Mouse (Mus musculus) embryonic facial prominence, embryonic 11.5 days (tissue): Measurements from ENCODE around the gene Zc3h7b. TPM values are rescaled to one million over a fixed set of nuclear protein-coding genes. Genes with fewer than 3 reads are reported as not detected.
"Not testable (repeated sequence)": the region's sequence is repeated elsewhere in the genome, so short reads cannot be mapped to it uniquely, and the experiment has no call there.

ENCODE experiments used
- ATAC-seq: fragments of 200-750 bp; cut with Nextera tagmentation; replicated peaks from 2 replicates; pipeline ENCODE4 v1.8.0; 2017; ENCODE audit warnings: low read depth; ENCODE audit not compliant: insufficient number of reproducible peaks, low FRiP score, low TSS enrichment
- DNase-seq: peaks from one replicate; pipeline ENCODE4 v3.0.0-alpha.2; 2015; ENCODE audit warnings: low spot score
- H3K27ac ChIP-seq: fragments of 300-500 bp; sonication (generic); replicated peaks from 2 replicates; pipeline ENCODE4 v1.5.1; 2014; ENCODE audit warnings: mild to moderate bottlenecking, low read depth, low read length, control low read depth
- H3K27me3 ChIP-seq: fragments of 300-500 bp; sonication (generic); 2 replicates; pipeline ENCODE4 v1.6.1; 2014; ENCODE audit warnings: mild to moderate bottlenecking, low read length, moderate library complexity, mixed read lengths; ENCODE audit not compliant: control insufficient read depth, insufficient read depth
- H3K36me3 ChIP-seq: fragments of 300-500 bp; sonication (generic); replicated peaks from 2 replicates; pipeline ENCODE4 v1.6.1; 2014; ENCODE audit warnings: low read depth, mild to moderate bottlenecking, low read length, moderate library complexity, mixed read lengths; ENCODE audit not compliant: control insufficient read depth, insufficient read depth
- H3K4me1 ChIP-seq: fragments of 300-500 bp; sonication (generic); 2 replicates; pipeline ENCODE4 v1.6.1; 2014; ENCODE audit warnings: low read length, mixed read lengths; ENCODE audit not compliant: control insufficient read depth, insufficient read depth
- H3K4me2 ChIP-seq: fragments of 300-500 bp; sonication (generic); 2 replicates; pipeline ENCODE4 v1.6.1; 2014; ENCODE audit warnings: low read depth, mild to moderate bottlenecking, control low read depth, low read length, moderate library complexity
- H3K4me3 ChIP-seq: fragments of 300-500 bp; sonication (generic); 2 replicates; pipeline ENCODE4 v1.5.1; 2014; ENCODE audit warnings: low read depth, low read length, control low read depth
- H3K9ac ChIP-seq: fragments of 300-500 bp; sonication (generic); replicated peaks from 2 replicates; pipeline ENCODE4 v1.6.1; 2014; ENCODE audit warnings: mild to moderate bottlenecking, control low read depth, low read length
- H3K9me3 ChIP-seq: fragments of 300-500 bp; sonication (generic); replicated peaks from 2 replicates; pipeline ENCODE4 v1.6.1; 2016; ENCODE audit warnings: mild to moderate bottlenecking, low read length, inconsistent platforms, mixed read lengths; ENCODE audit not compliant: control insufficient read depth
- WGBS: fragments of 180-500 bp; shearing (Covaris S2); extraction: QIAGEN DNeasy Blood & Tissue Kit; methylation state at CpG from one replicate; pipeline ENCODE4 v1.1.7; 2014; 5-methylcytosine and 5-hydroxymethylcytosine counted together
- polyA plus RNA-seq: library from polyadenylated mRNA; unstranded; fragments of >200 nt; fragmentation: Nextera tagmentation; extraction: Ambion mirVana; gene quantifications from 2 replicates; pipeline ENCODE4 v1.2.1, GENCODE M21; 2014

The Zc3h7b gene
- 39.2 and 42.2 TPM in 2 replicates for polyA plus RNA-seq

GRCm38 (mm10) chr15:81744992-81745600 is at the start of gene Zc3h7b, which contains the start of gene Rangap1:
Zc3h7b (plus strand) TSS chr15:81745057.
Rangap1 (minus strand) TSS chr15:81745530.
- Histone ChIP-seq H3K4me2 (peak within 1 kb of the TSS; percentile 83), H3K36me3 (no peaks in the 10 kb centered on the region), H3K9me3 (no peaks in the 10 kb centered on the region), H3K4me1 (peaks cover 5% of the 10 kb centered on the region; the same call in 1 of the 2 replicates), H3K4me3 (peak within 1 kb of the TSS; percentile 94), H3K27ac (peak within 1 kb of the TSS; percentile 83), H3K27me3 (no peaks in the 10 kb centered on the region), H3K9ac (peak within 1 kb of the TSS; percentile 98)
- DNase-seq: peak; percentile 87
- WGBS: under 1% methylated on average over 56 of the region's 65 CpGs
- ATAC-seq: peak; percentile 79

- Histone ChIP-seq H3K9ac (no peak within 1 kb of the TSS), H3K36me3 (no peaks in the 10 kb centered on the region; the same call in 1 of the 2 replicates), H3K27me3 (peaks cover 29% of the 10 kb centered on the region), H3K4me1 (peaks cover 3% of the 10 kb centered on the region), H3K4me2 (no peak within 1 kb of the TSS), H3K27ac (no peak within 1 kb of the TSS), H3K4me3 (no peak within 1 kb of the TSS), H3K9me3 (no peaks in the 10 kb centered on the region)
- DNase-seq (no peak), ATAC-seq (no peak)
- WGBS: 45% methylated on average over 7 of the region's 7 CpGs
Measured at GRCm38 (mm10) chr15:81697175-81697574, 47.7 kb upstream of the Zc3h7b start, which contains the start of gene Chadl. Chadl (minus strand) TSS chr15:81697287.

GRCm38 (mm10) chr15:81697847-81698246 is 47.0 kb upstream of the Zc3h7b start:
- H3K4me2 ChIP-seq: no peak overlapping the region
- no peak overlapping the region for H3K9ac ChIP-seq
- ATAC-seq: no peak
- H3K4me3 ChIP-seq: no peak overlapping the region
- WGBS: 48% methylated on average over 3 of the region's 3 CpGs
- no peaks in the 10 kb centered on the region; the same call in 1 of the 2 replicates for H3K36me3 ChIP-seq
- no peaks in the 10 kb centered on the region for H3K9me3 ChIP-seq
- peaks cover 3% of the 10 kb centered on the region for H3K4me1 ChIP-seq
- peak; percentile 66 for DNase-seq
- H3K27me3 ChIP-seq: peaks cover 23% of the 10 kb centered on the region
- no peak overlapping the region for H3K27ac ChIP-seq

GRCm38 (mm10) chr15:81698532-81698931 is 46.3 kb upstream of the Zc3h7b start:
- H3K9ac ChIP-seq: no peak overlapping the region
- ATAC-seq: no peak
- no peak for DNase-seq
- peaks cover 16% of the 10 kb centered on the region for H3K27me3 ChIP-seq
- no peak overlapping the region for H3K4me3 ChIP-seq
- peaks cover 3% of the 10 kb centered on the region for H3K4me1 ChIP-seq
- H3K9me3 ChIP-seq: no peaks in the 10 kb centered on the region
- H3K27ac ChIP-seq: no peak overlapping the region
- 78% methylated on average over 2 of the region's 2 CpGs for WGBS
- H3K36me3 ChIP-seq: no peaks in the 10 kb centered on the region; the same call in 1 of the 2 replicates
- no peak overlapping the region for H3K4me2 ChIP-seq

- Histone ChIP-seq H3K9me3 (no peaks in the 10 kb centered on the region), H3K27ac (no peak overlapping the region), H3K4me1 (no peaks in the 10 kb centered on the region), H3K4me2 (no peak overlapping the region), H3K36me3 (peaks cover 8% of the 10 kb centered on the region), H3K4me3 (no peak overlapping the region), H3K27me3 (peaks cover 1% of the 10 kb centered on the region; the same call in 1 of the 2 replicates), H3K9ac (no peak overlapping the region)
- WGBS: 67% methylated on average over 2 of the region's 2 CpGs
- DNase-seq: no peak
- no peak for ATAC-seq
Measured at GRCm38 (mm10) chr15:81700161-81700560, 44.7 kb upstream of the Zc3h7b start.

GRCm38 (mm10) chr15:81700601-81701000 is 44.3 kb upstream of the Zc3h7b start:
- Histone ChIP-seq H3K36me3 (peaks cover 11% of the 10 kb centered on the region), H3K4me2 (no peak overlapping the region), H3K9me3 (no peaks in the 10 kb centered on the region), H3K27me3 (no peaks in the 10 kb centered on the region; the same call in 1 of the 2 replicates), H3K4me1 (no peaks in the 10 kb centered on the region), H3K27ac (no peak overlapping the region), H3K9ac (no peak overlapping the region), H3K4me3 (no peak overlapping the region)
- no peak for ATAC-seq
- WGBS: 79% methylated on average over 8 of the region's 8 CpGs
- no peak for DNase-seq

GRCm38 (mm10) chr15:81701350-81701749 is 43.5 kb upstream of the Zc3h7b start:
- WGBS: 80% methylated on average over 4 of the region's 4 CpGs
- not testable (repeated sequence) for ATAC-seq, H3K9ac ChIP-seq, DNase-seq, H3K9me3 ChIP-seq, H3K4me2 ChIP-seq, H3K27me3 ChIP-seq, H3K4me3 ChIP-seq, H3K4me1 ChIP-seq, H3K27ac ChIP-seq
- H3K36me3 ChIP-seq: peaks cover 17% of the 10 kb centered on the region

GRCm38 (mm10) chr15:81702306-81703093 is 42.4 kb upstream of the Zc3h7b start:
- no peak overlapping the region for H3K9ac ChIP-seq
- DNase-seq (no peak), ATAC-seq (no peak)
- WGBS: 87% methylated on average over 13 of the region's 13 CpGs
- H3K9me3 ChIP-seq: no peaks in the 10 kb centered on the region
- no peak overlapping the region for H3K4me2 ChIP-seq
- no peak overlapping the region for H3K27ac ChIP-seq
- no peaks in the 10 kb centered on the region for H3K27me3 ChIP-seq
- H3K36me3 ChIP-seq: peaks cover 18% of the 10 kb centered on the region
- no peaks in the 10 kb centered on the region for H3K4me1 ChIP-seq
- H3K4me3 ChIP-seq: no peak overlapping the region
